Mouse (Mus musculus): ENCODE results near the gene Pkdrej. TPM values are rescaled to one million over a fixed set of nuclear protein-coding genes. Genes with fewer than 3 reads are reported as not detected.
"Not testable (repeated sequence)": the region's sequence is repeated elsewhere in the genome, so short reads cannot be mapped to it uniquely, and the experiment has no call there.

Pkdrej gene
- total RNA-seq (2021) = under 1 TPM; 0.74 to 0.81 TPM
- long read RNA-seq, experiment 1 = 0 reads
- long read RNA-seq, experiment 2 = 0 reads

DNA sequence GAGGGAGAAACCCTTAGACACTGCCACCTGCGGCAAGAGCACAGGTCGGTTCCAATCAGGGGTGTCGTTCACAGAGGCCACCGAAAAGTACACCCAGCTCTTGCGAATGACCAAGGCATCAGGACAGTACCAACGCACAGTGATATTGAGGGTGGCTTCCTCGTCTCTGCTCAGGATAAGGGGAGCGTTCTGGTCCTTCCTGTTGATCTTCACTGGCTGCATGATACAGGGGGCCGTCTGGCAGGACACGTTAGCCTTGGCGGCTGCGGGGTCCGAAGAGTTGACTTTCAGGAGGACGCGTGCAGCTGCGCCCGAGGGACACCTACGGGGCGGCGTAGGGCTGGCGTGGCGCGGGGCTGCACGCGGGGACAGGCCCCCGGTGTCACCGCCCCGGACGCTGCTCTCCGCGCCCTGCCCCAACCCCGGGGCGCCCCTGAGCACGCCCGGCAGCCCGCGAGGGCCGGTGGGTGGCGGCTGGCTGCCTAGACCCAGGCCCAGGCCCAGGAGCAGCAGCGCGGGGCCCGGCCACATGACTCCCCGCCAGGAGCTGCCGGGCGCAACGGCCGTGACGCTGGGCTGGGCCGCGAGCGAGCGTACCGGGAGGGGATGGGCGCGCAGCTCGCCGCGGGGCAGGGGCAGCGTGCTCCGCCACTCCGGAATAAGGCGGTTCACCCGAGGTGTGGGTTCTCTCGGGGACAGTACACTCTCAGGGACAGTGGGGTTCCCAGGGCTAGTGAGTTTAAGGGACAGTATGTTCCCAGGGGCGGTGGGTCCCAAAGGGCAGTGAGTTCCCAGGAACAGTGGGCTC, at the start of gene Pkdrej:
Pkdrej (minus strand) TSS at position 532 of the 808 bp plus-strand sequence.
- H3K27ac ChIP-seq = peak within 1 kb of the TSS; percentile 74
- H3K4me3 ChIP-seq = peak within 1 kb of the TSS; percentile 52
- no peak for TF ChIP-seq CTCF (conservative IDR thresholded peaks at IDR 0.05)
- DNase-seq (ENCODE audit: low spot score in 2 of 2) = peak in 1 of 2 experiments; percentile 20

DNA sequence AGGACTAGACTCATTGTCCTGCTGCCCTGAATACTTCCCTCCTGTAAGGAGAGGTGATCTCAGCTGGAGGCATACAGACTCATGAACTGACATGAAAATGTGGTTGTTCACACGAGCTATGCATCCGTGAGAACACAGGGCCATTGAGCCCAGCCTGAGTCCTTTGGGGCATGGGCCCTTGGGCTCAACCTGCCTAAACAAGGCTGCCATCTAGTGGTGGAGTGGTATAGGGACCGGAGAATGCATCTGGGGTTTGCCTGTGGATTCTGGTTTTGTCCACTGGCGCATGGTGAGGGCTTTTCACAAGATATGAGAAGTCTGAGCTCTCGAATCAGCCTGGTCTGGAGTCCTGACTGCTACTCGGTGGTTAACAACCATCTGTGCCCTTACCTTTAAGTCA, 46.2 kb upstream of the Pkdrej start:
- peak; percentile 76 to 85 for DNase-seq (ENCODE audit: low spot score in 2 of 2)
- Histone ChIP-seq H3K4me3 (no peak overlapping the region), H3K27ac (no peak overlapping the region)
- TF ChIP-seq CTCF (conservative IDR thresholded peaks at IDR 0.05) = peak; percentile 97; the same call in 1 of the 2 replicates

DNA sequence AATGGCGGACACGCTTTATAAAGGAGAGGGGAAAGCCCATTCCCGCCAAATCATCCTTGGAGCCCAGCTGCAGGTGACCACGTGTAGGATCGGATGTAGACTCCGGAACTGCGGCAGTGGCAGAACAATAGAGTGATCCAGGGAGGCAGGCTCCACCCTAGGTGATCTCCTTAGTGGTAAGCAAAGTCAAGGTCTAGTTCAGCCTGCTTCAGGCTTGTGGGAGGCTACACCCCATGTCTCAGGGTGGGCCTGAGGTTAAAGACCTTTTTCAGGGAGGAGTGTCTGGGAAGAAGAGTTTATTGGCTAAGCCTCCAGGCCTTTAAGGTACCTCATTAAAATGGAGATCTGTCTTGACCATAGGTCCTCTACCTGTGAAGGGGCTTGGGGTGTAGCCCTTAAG, 44.4 kb upstream of the Pkdrej start:
- H3K4me3 ChIP-seq; H3K27ac ChIP-seq; DNase-seq (ENCODE audit: low spot score in 2 of 2): not testable (repeated sequence)

DNA sequence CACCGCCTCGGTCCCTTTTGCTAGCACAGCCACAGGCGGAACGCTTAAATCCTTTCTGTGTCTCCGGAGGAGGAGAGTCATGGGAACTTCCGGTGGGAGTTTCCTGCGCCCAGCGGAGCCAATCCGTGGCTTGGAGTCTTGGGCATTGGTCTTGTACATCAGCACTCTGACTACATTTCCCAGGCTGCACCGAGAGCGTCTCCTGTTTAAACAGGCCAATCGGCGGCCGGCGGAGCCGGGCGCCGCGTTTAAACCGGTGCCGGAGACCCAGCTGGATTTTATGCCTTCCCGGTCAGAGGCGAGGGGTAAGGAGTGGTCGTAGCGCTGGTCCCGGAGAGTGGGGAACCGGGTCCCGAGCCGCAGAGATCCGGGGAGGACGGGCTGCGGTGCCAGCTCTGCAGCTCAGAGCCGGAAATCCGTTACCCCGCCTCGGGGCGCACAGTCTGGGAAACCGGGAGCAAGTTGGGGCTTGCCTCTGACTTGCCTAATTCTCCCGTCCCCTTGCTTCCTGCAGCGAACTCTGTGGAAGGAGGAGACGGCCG, 38.0 kb upstream of the Pkdrej start, which contains the start of gene Gtse1:
Gtse1 (plus strand) TSS at position 256 of the 542 bp plus-strand sequence.
- DNase-seq (ENCODE audit: low spot score in 2 of 2) = peak; percentile 92 to 96
- H3K27ac ChIP-seq = peak within 1 kb of the TSS; percentile 90
- H3K4me3 ChIP-seq = peak within 1 kb of the TSS; percentile 61
- TF ChIP-seq CTCF (conservative IDR thresholded peaks at IDR 0.05) = no peak

DNA sequence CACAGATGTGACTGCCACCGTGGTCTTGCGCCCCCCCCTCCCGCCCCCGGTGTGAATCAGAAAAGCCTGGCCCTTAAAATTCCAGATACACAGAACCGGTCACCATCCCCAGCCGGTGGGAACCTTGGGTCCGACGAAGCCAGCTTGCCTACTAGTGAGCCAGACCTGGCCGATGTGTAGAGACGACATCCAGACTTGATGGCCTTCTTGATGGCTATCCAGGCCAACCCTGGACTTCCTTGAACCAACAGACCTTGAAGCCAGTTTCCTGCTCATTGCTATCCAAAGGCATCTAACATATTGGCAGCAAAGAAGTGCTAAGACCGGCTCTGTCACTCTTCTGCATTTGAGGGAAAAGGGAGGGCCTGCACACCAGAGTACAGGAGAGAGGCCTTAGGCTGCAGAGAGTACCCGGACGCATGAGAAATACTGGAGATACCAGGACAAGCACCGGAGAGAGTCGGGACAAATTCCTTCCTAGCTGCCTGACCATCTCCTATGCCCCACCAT, 37.5 kb upstream of the Pkdrej start:
- H3K4me3 ChIP-seq = peak overlapping the region; percentile 61
- peak in 1 of 2 experiments; percentile 14 for DNase-seq (ENCODE audit: low spot score in 2 of 2)
- peak overlapping the region; percentile 90 for H3K27ac ChIP-seq
- TF ChIP-seq CTCF (conservative IDR thresholded peaks at IDR 0.05) = no peak

DNA sequence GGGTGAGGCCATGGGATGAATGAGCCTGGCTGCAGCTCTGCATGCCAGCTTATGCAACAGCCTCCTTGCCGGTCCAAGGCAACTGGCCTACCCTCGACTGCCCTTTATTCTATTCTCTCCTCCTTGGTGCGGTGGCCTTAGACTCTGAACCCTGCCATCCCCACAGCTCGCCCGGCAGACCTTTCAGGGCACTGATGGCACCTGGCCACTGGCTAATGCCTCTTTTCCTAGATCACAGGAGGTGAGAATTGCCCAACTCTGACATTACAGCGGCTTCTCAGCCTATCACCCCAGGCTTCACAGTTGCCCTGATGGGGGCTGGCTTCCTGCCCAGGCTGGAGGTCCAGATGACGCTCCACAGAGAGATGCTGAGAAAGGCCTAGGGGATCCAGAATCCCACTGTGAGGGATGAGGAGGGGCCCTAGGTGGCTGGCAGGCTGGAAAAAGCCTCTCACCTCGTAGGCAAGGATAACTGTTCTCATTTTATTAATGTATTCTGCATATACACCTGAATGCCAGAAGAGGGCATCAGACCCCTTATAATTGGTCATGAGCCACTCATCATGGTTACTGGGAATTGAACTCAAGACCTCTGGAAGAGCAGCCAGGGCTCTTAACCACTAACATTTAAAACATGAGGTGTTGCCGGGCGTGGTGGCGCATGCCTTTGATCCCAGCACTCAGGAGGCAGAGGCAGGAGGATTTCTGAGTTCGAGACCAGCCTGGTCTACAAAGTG, 30.3 kb upstream of the Pkdrej start:
- no peak overlapping the region for H3K27ac ChIP-seq
- DNase-seq (ENCODE audit: low spot score in 2 of 2) = no peak
- H3K4me3 ChIP-seq = no peak overlapping the region
- peak; percentile 67 for TF ChIP-seq CTCF (conservative IDR thresholded peaks at IDR 0.05)

DNA sequence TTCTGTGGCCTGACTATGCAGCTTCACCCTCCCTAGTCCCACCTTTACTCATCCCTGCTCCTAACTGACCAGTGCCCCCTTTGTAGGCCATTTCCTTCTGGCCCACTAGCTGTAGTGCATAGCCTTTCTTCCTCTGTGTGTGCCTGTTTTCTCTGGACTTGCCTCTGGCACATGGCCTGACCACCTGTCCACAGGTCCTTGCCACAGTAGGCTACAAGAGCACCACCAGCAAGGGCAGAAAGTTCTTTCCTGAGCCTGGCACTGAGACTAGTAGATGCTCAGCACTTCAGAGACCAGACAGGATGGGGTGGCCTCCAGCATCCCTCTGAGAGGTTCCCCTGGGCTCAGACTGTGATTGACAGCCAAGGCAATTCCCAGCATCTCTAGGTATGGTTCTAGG, 23.5 kb upstream of the Pkdrej start:
- H3K27ac ChIP-seq = no peak overlapping the region
- H3K4me3 ChIP-seq = no peak overlapping the region
- no peak for TF ChIP-seq CTCF (conservative IDR thresholded peaks at IDR 0.05)
- DNase-seq (ENCODE audit: low spot score in 2 of 2) = no peak

DNA sequence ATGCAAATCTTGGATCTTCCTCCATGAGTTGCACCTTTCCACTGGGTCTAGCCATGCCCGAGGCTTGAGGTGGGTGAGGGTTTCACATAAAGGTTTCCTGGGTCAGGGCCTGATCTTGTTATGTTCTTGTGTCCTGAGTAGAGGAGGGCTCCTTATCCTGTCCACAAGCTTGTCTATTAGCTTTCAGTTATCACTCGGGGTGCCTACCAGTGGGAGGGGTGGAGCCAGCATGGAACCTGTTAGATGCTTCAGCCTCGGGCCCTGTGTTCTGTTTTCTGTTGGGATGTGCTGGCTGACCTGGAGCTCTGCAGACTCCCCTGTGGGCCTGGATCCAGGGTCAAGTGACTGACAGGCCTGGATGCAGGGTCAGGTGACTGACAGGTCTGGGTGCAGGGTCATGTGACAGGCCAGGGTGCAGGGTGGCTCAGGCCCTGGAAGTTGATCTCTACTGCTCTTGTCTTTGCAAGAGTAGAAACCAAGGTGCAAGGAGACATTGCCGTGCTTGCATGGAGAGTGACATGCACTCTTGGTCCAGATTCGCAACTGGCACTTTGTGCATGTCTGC, 20.3 kb upstream of the Pkdrej start:
- Histone ChIP-seq H3K27ac (no peak overlapping the region), H3K4me3 (no peak overlapping the region)
- TF ChIP-seq CTCF (conservative IDR thresholded peaks at IDR 0.05) = no peak
- DNase-seq (ENCODE audit: low spot score in 2 of 2) = no peak

DNA sequence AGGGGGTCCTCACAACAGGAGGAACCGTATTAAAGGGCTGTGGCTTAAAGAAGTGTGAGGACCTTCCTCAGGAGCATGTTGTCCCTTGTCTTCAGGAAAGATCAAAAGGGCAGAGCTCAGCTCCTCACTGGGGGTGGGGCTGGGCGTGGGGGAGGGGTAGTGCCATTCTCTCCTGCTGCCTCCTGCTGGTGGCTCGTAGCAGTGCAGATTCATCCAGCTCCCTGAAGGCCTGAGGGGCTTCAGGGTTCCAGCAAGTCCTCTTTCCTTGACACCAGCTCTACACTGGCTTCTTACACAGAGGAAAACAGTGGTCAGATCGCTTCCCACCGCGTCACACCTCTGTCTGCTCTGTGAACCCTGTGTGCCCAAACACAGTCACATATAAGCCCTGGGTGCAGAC, 19.4 kb upstream of the Pkdrej start:
- no peak overlapping the region for H3K4me3 ChIP-seq
- peak; percentile 84 for TF ChIP-seq CTCF (conservative IDR thresholded peaks at IDR 0.05)
- no peak for DNase-seq (ENCODE audit: low spot score in 2 of 2)
- no peak overlapping the region for H3K27ac ChIP-seq

DNA sequence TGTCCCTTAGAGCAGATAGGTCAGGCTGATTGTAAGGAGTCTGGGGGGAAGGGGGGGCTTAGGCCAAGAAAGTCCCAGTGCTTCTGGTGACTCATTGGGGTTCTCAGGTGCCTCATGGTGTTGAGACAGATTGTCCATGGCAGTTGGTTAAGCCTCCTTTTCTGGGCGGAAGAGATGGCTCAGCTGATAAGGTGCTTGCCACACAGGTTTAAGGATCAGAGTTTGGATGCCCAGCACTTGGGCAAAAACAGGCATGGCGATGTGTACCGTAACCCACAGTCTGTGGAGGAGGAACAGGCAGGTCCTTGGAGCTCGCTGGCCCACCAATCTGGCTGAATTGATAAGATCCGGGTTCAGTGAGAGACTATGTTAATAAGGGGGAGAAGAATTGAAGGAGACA, 15.4 kb upstream of the Pkdrej start:
- Histone ChIP-seq H3K27ac (no peak overlapping the region), H3K4me3 (no peak overlapping the region)
- no peak for TF ChIP-seq CTCF (conservative IDR thresholded peaks at IDR 0.05)
- DNase-seq (ENCODE audit: low spot score in 2 of 2) = no peak

DNA sequence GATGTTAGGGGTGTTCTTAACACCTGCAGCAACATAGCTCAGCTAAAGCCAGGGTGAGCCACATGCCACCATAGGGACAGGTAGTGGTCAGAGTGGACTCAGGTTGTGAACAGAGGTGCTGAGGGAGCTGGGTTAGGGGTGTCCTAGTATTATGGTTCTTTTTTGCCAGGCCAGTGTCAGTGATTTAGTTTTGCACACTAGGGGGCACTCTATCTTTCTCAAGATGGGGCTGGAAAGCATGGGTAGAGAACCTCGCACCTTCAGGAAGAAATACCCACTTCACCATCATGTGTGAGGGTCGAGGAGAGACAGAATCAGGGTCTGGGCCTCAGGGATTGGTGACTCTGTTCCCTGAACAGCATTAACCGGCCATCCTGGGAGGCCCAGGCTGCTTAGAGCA, 13.8 kb upstream of the Pkdrej start:
- no peak for DNase-seq (ENCODE audit: low spot score in 2 of 2)
- peak; percentile 72 for TF ChIP-seq CTCF (conservative IDR thresholded peaks at IDR 0.05)
- Histone ChIP-seq H3K27ac (no peak overlapping the region), H3K4me3 (no peak overlapping the region)

DNA sequence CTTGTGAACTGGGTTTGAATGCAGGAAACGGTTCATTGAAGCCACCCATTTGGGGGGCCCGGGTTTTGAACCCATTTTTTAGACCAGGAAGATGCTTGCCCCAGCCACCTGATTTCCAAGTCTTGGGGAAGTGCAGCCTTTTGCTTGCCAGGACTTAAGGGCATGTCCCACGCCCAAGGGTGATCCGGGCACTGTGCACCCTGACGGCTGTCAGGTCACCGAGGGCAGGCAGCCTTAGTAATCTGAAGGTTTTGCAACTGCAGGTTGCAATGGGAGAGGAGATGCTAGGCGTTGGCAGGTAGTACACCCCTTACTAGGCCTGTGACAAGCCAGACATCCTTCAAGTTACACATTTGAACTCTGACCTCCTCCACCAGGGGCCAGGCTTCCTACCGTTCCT, 11.1 kb upstream of the Pkdrej start:
- DNase-seq (ENCODE audit: low spot score in 2 of 2) = no peak
- peak overlapping the region; percentile 93 for H3K27ac ChIP-seq
- peak overlapping the region; percentile 70 for H3K4me3 ChIP-seq
- TF ChIP-seq CTCF (conservative IDR thresholded peaks at IDR 0.05) = no peak
